Mouse (Mus musculus) adrenal gland, postnatal 4 days (tissue): ENCODE data around the gene Btbd9. TPM values are rescaled to one million over a fixed set of nuclear protein-coding genes. Genes with fewer than 3 reads are reported as not detected.
A peak's percentile ranks its signal among the peaks of the same experiment; 100 is the strongest.
"Not testable (repeated sequence)": the region's sequence is repeated elsewhere in the genome, so short reads cannot be mapped to it uniquely, and the experiment has no call there.

Experiments used
- DNase-seq, 2 experiments: peaks; one replicate each; pipeline ENCODE4 v3.0.0; 2021 to 2022; ENCODE audit warnings: low spot score in 2 of 2, mixed read lengths in 2 of 2
- total RNA-seq, 2 experiments: library from RNA; stranded (reverse); gene quantifications; 2 replicates each; pipeline ENCODE4 v1.2.3; 2021

Btbd9 gene
- total RNA-seq, 2 experiments from 2014 or later = 40.4 to 41.5 TPM

- no peak for DNase-seq
These were observed 59.5 kb downstream of the Btbd9 start for GRCm38 (mm10) chr17:30516580-30517340.

GRCm38 (mm10) chr17:30515401-30515800 lies 60.9 kb downstream of the Btbd9 start:
- no peak for DNase-seq

GRCm38 (mm10) chr17:30513034-30513433 lies 63.3 kb downstream of the Btbd9 start:
- DNase-seq = no peak

GRCm38 (mm10) chr17:30512531-30512930 lies 63.8 kb downstream of the Btbd9 start:
- no peak for DNase-seq

GRCm38 (mm10) chr17:30512007-30512406 lies 64.3 kb downstream of the Btbd9 start:
- DNase-seq = no peak

GRCm38 (mm10) chr17:30511399-30511798 lies 64.9 kb downstream of the Btbd9 start:
- DNase-seq = no peak

- DNase-seq = no peak
These were observed 66.1 kb downstream of the Btbd9 start for GRCm38 (mm10) chr17:30510171-30510570.

GRCm38 (mm10) chr17:30509646-30510045 lies 66.6 kb downstream of the Btbd9 start:
- no peak for DNase-seq

- DNase-seq = no peak
These were observed 68.4 kb downstream of the Btbd9 start for GRCm38 (mm10) chr17:30507636-30508576.

GRCm38 (mm10) chr17:30506916-30507315 lies 69.4 kb downstream of the Btbd9 start:
- DNase-seq = no peak

- DNase-seq = not testable (repeated sequence)
These were observed 76.7 kb downstream of the Btbd9 start for GRCm38 (mm10) chr17:30499541-30499940.

- no peak for DNase-seq
These were observed 77.5 kb downstream of the Btbd9 start for GRCm38 (mm10) chr17:30498779-30499178.

GRCm38 (mm10) chr17:30498376-30498719 lies 77.9 kb downstream of the Btbd9 start:
- DNase-seq = peak in 1 of 2 experiments; percentile 26

GRCm38 (mm10) chr17:30497525-30498375 lies 78.5 kb downstream of the Btbd9 start:
- no peak for DNase-seq

GRCm38 (mm10) chr17:30495567-30495966 lies 80.7 kb downstream of the Btbd9 start:
- no peak for DNase-seq

- no peak for DNase-seq
These were observed 81.1 kb downstream of the Btbd9 start for GRCm38 (mm10) chr17:30495154-30495553.

GRCm38 (mm10) chr17:30493481-30493880 lies 82.8 kb downstream of the Btbd9 start:
- no peak for DNase-seq

GRCm38 (mm10) chr17:30492191-30492590 lies 84.1 kb downstream of the Btbd9 start:
- DNase-seq = no peak

GRCm38 (mm10) chr17:30491601-30492000 lies 84.7 kb downstream of the Btbd9 start:
- no peak for DNase-seq

GRCm38 (mm10) chr17:30490601-30491000 lies 85.7 kb downstream of the Btbd9 start:
- DNase-seq = no peak

GRCm38 (mm10) chr17:30490086-30490485 lies 86.2 kb downstream of the Btbd9 start:
- DNase-seq = no peak
